Mouse (Mus musculus) lung, adult 2 months (tissue): ENCODE measurements at regions not wholly inside any gene's neighbourhood (a gene's known extent, or its start where the extent isn't known, plus 50 kb on each side); places are given as distances from the start of the nearest gene placed in this dataset.

Source experiments
- CTCF ChIP-seq: fragments of 200-500 bp; IDR thresholded peaks from 2 replicates; pipeline ENCODE4 v1.5.1; 2011; ENCODE audit warnings: mild to moderate bottlenecking, low read length, control low read depth; ENCODE audit not compliant: insufficient read depth
- POLR2A ChIP-seq: fragments of 200-500 bp; IDR thresholded peaks from 2 replicates; pipeline ENCODE4 v1.6.1; 2011; ENCODE audit warnings: low read depth, mild to moderate bottlenecking, control low read depth, low read length, borderline replicate concordance; ENCODE audit errors: extremely low read depth

- no peak for TF ChIP-seq CTCF
- no peak for TF ChIP-seq POLR2A
These were observed 146.7 kb upstream of the Kctd3 start for GRCm38 (mm10) chr1:189154376-189154775.
